Mouse (Mus musculus) spleen, embryonic (tissue): ENCODE measurements around the gene Spsb3.

Source experiments
- CTCF ChIA-PET: fragments of 350-600 bp; sonication (Branson Sonifier 250); formaldehyde crosslinking; loops from one replicate; lab custom pipeline; 2022; lab: Charles Lee

The Spsb3 gene

DNA sequence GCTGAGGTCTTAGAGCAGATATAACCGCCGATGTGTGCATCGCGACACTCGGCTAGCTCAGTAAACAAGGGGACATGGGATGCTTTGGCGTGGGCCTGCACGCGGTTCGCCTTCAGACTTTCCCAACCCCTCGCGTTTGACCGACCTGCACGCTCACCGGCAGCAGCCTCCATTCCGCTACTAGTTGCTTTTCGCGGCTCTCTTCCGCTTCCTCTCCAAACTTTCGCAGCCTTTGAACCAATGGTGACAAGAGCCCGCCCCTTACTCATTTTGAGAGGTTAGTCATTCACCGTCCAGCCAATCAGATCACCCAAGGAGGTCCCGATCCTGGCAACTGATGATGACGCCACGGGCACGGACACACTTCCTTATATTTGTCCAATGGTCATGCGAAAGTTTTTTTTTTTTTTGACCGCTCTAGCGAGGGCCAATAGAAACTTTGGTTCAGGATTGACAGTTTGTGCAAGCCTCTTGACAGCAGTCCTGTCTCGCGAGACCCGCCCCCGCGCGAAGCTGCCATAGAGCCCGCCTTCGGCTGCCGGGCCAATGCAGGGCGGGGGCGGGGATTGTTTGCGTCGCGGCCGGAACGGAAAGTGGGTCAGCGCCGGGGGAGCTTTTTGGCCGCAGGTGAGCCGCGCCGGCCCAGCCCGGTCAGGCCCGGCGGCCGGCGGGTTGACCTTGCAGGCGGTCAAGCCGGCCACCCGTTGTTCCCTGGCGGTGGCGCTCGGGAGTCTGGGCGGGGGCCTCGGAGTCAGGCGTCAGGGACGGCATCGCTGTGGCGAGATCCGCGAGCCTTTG lies at the start of gene Spsb3, which contains the start of gene Nubp2:
Gene Spsb3, plus strand, starts transcription at position 510 of the 798 bp plus-strand sequence.
Gene Nubp2, minus strand, starts transcription at position 216 of the 798 bp plus-strand sequence.
- CTCF ChIA-PET = interaction anchor here (0.7 kb wide), 1 partner anchor 387 kb away, joined by 5 read pairs; no protein-coding TSS in a partner anchor

DNA sequence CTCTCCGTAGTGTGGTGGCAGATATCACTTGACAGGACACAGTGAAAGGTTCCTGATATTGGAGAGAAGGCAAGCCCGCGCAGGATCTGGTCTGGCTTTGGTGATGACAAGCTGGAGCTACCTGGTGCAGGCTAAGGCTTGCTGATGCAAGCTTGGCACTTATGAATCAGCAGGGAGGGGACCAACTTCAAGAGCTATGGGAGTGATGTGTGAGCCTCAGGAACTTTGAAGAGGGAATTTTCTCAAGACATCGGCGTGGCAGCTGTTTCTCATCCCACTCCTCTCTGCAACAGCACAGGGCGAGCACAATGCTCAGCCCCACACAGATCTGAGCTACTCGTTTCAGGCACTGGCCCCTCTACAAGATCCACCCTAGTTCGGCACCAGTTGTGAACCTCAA lies 46.6 kb upstream of the Spsb3 start, which contains the start of gene Hagh:
Gene Hagh, plus strand, starts transcription at position 302 of the 400 bp plus-strand sequence.
- CTCF ChIA-PET = interaction anchor here (0.6 kb wide), 1 partner anchor 129 kb away, joined by 4 read pairs; no protein-coding TSS in a partner anchor

DNA sequence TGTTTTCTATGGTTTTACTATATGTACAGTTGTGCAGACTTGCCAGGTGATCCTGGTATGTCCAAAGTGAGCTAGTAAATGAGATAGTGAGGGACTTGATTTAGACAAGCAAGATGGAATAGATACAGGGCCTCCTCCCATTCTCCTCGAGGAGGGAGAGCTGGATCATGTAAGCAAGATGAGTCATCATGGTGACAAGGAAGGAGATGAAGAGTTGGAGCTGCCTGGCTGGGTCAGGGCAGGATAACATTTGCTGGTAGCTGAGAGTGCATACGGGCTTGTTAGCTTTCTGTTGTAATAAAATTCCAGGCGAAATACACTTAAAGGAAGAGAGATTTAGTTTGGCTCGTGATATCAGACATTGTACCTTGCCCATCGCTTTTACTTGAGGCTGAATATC lies 46.1 kb upstream of the Spsb3 start:
- CTCF ChIA-PET = interaction anchor here (0.6 kb wide), 1 partner anchor 381 kb away, joined by 3 read pairs; no protein-coding TSS in a partner anchor

DNA sequence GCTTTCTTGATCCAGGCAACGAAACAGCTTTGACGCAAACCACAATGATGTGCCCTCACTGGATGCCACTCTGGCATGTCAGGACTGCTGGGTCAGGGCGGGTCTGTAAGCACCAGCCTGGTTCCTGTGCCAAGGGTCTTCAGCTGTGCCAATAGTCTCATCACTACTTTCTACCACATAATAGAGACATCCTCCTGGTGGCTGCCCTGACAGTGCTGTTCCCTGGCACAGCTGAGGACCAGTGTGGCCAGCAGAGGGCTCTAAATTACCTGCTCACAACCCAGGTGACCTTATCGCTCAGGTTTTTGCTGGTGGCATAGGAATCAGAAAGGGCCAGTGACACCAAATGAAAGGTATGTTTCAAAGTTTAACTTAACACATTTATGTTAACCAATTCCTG lies 45.3 kb upstream of the Spsb3 start:
- CTCF ChIA-PET = interaction anchor here (0.6 kb wide), 1 partner anchor 382 kb away, joined by 3 read pairs; no protein-coding TSS in a partner anchor

DNA sequence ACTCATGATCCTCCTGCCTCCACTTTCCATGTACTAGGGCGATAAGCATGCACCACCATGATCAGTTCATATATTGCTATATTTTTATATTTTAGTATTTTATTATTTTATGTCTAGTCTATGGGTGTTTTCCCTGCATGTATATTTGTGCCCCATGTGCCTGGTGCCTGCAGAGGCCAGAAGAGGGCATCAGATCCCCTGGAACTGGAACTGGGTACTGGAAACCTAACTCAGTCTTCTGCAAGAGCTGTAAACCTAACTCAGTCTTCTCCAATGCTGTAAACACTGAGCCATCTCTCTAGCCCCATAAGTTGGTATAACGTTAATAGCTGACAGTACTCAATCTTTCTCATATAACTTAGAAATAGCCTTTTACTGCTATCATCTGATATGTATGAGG lies 43.8 kb upstream of the Spsb3 start:
- CTCF ChIA-PET = no interaction called here

DNA sequence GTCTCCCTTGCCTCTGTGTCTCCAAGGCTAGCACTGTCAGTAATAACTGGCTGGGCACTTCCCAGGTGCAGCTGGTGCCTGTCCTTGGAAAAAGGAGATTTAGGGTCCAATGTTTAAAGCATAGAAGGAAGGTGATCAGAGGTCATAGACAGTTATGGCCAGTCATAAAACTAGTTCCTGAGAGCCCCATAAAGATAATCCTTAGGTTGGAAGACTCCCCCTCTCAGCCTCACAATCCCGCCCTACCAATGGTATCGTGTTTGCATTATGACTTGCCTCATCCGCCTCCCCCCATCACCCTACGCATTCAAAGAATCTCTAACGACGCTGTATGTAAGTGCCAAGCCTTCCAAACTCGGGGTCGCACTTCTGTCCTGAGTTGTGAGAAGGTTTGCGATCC lies 41.9 kb upstream of the Spsb3 start:
- CTCF ChIA-PET = no interaction called here

DNA sequence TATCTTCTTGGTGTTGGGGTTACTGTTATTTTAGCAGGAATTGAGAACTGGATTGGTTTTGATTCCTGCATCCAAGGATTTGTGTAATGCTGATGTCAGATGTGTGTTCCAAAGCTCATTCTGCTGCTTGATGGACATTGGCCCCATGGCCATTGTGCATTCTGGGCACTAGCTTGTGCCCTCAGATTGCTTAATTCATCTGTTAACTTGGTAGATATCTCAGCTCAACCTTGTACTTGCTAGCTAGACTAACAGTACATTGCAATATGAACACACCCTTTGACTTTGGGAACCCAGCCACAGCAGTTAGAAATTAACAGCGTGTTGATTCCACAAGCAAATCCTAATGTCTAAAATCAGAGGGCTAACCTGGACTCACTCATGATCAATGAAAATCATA lies 39.1 kb upstream of the Spsb3 start:
- CTCF ChIA-PET = no interaction called here

DNA sequence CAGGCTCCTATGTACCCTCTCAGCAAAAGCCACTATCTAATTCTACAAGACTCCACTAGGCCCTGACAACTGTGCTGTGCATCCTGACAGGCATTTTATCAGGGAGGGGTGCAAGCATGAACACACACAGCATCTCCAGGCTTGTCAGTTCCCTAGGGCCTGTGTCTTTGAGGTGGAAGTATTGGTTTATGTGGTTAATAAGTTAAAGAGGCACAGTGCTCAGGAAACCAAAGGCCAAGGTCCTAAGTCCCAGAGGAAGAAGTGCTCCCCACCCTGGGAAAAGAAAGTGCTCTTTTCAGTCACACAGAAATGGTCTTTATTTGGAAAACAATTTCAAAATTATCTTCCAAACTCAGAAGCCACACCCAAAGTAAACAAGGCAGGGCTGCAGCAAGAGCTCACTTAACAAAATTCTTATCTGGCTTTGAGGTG lies 37.8 kb upstream of the Spsb3 start:
- CTCF ChIA-PET = interaction anchor here (0.7 kb wide), 1 partner anchor 384 kb away, joined by 3 read pairs; no protein-coding TSS in a partner anchor

DNA sequence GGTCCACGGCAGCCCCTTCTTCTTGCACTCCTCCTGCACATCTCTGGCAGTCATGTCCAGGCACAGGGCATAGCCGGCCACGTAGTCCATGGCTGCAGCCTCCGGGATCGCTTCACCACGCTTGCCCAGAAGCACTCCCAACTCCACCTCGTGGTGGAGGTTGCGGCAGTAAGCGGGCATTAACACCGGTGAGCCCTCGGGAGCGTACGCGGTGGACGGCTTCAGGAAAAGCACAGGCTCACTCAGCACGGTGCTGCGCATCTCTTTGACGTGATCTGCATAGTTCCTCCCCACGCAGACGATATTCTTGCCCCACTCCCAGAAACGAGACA lies 36.7 kb upstream of the Spsb3 start:
- CTCF ChIA-PET = no interaction called here

DNA sequence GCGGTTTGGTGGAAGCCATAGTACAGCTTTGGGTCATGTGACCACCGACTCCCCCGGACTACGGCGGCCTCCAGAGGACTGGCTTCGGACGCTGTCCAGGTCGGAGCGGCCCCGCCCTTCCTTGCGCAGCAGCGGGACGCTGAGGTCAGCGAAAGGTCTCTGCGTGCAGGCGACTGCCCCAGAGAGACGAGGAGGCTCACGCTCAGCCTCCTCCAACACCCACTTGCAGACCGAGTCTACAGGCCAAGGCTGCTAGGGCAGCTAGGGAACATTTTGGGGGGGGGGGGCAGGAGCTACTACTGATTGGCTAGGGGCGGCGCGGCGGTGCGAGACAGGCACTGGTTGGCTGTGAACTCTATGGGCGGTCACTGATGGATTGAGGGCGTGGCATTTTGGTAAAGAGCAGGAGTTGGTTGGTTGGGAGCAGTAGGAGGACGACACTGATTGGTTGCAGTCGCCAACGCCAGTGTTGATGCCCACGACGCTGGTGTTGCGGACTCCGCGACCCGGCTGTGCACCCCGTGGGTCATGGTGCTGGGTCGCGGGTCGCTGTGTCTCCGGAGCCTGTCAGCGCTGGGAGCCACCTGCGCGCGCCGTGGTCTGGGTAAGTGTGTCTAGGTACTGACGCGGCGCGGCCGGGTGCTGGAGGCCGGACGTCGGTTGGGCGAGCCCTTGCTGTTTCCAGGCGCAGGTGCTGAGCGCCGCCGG lies 36.2 kb upstream of the Spsb3 start, which contains the start of gene Fahd1:
Gene Fahd1, minus strand, starts transcription at position 300 of the 708 bp plus-strand sequence.
- CTCF ChIA-PET = interaction anchor here (1.1 kb wide), 1 partner anchor 32 kb away, joined by 4 read pairs; no protein-coding TSS in a partner anchor

DNA sequence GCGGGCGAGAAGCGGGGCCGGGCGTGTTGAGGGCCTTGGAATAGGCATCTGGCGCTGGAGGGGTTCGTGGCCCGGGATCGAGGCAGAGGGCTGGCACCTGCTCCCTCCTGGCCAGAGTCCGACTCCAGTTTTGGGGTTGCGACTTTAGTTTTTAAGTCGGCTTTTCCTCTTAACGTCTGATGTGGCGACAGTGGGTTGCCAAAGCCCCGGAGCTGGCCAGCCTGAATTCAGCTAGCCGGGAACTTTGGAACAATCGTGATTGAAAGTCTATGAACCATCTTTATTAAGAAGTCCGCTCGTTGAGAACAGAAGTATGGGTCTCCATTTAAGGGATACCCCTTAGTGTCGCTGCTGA lies 35.7 kb upstream of the Spsb3 start:
- CTCF ChIA-PET = interaction anchor here (1.1 kb wide), 1 partner anchor 31 kb away, joined by 4 read pairs; no protein-coding TSS in a partner anchor

DNA sequence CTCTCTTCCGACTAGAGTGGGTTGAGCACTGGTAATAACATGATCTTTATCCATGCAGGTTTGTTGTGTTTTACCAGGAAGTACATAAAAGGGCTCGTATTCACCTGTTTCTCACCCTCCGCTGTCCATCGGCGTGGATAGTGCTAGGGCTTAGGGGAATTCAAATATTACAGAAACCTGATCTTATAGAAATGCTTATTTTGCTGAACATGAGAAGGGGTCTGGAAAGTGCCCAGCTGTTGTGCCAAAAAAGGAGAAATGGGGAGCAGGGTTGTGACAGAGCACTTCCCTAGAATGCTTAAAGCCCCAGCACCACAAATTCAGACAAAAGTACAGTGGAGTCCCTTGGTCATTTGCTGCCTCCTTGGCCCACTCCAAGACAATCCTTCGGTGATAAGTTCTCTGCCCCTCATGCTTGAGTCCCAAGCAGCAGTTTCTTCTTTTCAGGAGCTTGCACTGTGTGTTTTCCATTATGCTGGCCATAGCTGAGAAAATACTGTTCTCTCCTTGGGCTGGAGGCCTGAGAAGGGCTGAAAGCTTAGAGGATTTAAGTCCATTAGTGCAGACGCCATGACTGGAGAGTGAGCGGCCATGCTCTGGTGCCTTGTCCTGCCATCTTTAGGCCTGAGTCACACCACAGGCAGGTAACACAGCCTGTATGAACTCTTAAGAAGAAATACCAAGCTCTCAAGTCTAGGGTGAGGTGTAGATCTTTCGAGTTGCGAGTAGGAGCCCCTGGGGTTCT lies 34.9 kb upstream of the Spsb3 start:
- CTCF ChIA-PET = interaction anchor here (1.1 kb wide), 1 partner anchor 31 kb away, joined by 4 read pairs; no protein-coding TSS in a partner anchor

DNA sequence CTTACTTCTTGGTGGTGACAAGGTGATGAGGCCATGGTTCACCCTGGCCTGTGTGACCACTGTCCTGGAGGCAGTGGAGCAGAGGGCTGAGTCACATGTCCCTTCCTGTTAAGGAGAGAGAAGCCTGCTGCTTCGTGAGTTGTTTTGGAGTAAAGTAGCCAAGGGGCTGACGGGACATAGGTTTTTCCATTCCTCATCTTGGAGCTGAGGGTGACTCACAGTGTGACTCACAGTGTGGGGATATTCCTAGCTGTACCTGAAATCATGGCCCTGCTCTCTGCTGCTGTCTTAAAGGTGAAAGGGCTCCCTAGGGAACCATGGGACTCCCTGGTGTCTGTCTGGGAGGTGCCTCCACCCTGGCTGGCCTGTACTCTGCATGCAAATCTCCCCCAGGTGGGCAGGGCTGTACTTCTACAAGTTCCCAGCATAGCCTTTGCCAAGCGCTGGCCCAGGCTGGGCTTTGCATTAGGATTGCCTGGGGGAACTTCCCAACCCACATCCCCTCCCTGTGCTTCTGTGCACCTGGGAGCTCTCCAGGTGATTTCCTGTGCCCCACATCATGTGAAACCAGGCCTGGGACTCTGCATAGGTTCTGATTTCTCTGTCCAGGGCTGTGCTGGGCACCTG lies 30.5 kb upstream of the Spsb3 start:
- CTCF ChIA-PET = no interaction called here

DNA sequence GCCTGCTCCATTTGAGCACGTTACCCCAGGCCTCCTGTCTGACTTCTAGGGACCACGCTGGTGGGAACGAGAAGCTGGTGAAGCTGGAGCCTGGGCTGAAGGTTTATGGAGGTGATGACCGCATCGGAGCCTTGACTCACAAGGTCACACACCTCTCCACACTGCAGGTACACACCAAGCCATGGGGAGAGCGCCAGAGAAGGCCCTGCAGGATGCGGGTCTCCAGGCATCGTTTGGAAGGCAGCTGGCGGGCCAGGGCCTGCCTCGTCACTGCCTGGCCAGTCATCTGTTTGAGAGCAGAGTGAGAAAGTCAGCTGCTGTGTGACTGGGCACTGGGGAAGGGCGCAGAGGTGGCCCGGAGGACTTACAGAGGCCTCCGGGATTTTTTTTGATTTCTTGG lies 29.9 kb upstream of the Spsb3 start:
- CTCF ChIA-PET = no interaction called here

DNA sequence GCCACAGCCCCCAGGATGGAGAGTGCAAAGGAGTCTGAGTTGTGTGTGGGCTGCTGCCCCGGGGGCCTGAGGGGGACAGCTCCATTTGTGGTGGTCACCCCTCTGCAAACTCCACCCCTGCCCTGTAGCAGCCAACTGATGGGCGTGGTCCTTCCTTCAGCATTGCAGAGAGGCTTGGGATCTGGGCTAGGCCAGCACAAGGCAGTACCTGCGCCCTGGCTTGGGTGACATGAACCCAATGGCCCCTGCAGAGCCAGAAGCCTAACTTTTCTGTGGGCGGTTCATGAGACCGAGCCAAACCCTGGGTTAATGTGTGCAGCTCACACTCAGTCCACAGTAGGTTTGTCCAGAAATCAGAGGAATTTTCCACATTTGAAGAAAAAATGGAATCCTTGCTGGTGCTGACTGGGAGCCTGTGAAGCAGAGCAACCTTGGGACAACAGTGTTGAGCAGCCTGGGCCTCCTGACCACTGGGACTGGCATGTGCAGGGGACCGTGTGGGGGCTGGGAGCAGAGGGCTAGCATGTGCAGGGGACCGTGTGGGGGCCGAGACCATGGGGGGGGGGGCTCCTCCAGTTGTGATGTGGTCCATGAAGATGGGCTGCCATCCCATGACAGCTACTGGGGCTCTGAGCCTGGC lies 28.5 kb upstream of the Spsb3 start:
- CTCF ChIA-PET = no interaction called here

DNA sequence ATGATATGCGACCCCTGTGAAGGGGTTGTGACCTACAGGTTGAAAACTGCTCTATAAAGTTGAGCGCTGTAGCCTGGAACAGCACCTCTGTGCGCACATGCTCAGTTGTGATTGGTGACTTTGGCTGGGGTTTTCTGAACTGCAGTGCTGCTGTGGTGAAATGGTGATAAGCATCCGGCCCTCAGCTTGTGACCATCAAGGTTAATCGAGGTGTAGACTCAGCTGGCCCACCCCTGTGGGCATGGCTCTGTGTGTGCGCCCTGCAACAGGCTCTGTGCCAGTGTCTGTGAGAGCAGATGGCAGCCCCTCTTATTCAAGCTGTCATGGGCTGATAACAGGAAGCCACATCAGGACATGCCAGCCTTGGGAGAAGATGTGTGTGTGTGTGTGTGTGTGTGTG lies 27.5 kb upstream of the Spsb3 start:
- CTCF ChIA-PET = no interaction called here

DNA sequence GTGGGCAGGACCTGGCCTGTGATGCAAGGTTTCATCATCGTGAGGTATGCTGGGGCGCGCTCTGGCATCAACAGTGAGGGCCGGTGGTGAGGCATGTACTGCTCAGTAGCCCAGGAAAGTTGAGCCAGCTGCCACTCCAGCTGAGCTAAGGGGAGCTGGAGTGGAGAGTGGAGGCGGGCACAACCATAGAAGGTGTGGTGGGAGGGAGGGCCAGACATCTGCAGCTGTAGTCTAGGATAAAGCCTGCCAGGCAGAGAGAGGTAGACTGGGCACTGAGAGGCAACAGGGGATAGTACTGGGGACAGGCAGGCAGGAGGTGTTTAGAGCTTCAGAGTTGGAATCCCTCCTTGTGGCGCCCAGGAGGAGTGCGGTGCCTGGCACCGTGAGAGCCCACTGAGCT lies 26.4 kb upstream of the Spsb3 start:
- CTCF ChIA-PET = no interaction called here

DNA sequence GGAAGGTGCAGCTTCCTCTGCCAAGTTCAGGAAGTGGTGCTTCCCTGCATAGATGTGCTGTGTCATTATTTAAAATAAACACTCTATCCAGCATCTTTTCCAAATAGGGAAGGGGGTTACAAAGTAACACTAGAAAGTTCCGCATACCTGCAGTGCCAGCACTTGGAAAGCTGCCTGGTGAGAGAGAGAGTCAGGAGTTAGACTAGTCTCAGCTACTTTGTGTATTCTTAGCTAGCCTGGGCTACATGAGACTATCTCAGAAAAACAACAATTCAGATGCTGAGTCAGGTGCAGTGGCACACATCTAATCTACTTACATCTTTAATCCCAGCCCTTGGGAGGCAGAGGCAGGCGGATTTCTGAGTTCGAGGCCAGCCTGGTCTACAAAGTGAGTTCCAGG lies 24.7 kb upstream of the Spsb3 start:
- CTCF ChIA-PET = no interaction called here

DNA sequence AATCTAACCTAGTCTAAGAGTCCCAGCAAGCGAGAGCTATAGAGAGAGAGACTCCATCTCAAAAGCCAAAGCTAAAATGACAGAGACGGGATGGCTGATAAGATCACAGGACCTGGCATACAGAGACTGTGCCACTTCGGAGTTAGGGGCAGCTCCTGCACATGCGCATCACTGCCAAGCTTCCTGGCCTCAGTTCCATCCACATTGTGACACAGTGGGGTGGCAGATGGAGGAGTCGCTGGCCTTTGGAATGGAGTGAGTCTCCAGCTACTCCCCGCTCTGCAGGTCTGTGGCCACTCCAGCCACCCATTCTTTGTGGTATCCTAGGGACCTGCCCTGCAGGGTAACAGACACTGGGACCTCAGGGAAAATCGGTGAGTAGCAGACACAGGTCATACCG lies 20.7 kb upstream of the Spsb3 start, which contains the start of gene Igfals:
Gene Igfals, plus strand, starts transcription at position 222 of the 400 bp plus-strand sequence.
- CTCF ChIA-PET = no interaction called here

DNA sequence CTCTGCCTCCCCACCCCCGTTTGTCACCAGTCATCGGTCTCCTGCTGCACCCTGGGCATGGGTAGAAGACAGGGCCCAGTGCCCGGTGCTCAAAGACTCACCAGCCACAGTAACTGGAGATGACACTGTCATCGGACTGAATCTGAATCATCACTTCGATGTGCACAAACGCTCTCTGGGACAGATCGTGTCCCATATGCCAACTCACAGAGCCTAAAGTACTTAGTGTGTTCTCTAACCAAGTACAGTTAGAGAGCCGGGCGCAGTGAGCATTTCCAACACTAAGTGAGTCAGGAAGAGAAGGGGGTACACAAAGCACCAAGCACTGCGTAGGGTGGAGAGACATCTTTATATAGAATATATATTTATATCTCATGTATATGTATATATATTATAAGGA lies 18.5 kb upstream of the Spsb3 start:
- CTCF ChIA-PET = no interaction called here
